Mouse (Mus musculus): Measurements from ENCODE around the gene Prss47.

Gene Prss47

DNA sequence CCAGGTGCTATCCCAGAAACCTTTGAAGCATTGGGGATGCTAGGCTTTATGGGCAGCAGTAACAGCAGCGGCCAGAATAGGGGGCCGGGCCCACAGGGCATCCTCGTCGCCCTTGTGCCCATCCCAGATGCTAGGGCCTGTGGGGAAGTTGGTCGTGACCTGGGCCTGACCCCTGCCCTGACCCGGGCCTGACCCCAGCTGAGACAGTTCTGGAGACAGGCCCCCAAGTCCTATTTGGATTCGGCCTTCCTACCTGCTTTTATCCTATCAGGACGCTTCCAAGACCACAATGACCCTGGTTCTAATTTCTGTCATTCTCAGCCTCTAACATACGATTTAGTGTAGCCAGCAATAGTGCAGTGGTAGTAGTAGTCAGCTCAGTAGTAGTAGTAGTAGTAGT, at the start of gene Prss47:
TSS of gene Prss47 (minus strand) at position 101 of the 400 bp plus-strand sequence.
- no peak for DNase-seq

DNA sequence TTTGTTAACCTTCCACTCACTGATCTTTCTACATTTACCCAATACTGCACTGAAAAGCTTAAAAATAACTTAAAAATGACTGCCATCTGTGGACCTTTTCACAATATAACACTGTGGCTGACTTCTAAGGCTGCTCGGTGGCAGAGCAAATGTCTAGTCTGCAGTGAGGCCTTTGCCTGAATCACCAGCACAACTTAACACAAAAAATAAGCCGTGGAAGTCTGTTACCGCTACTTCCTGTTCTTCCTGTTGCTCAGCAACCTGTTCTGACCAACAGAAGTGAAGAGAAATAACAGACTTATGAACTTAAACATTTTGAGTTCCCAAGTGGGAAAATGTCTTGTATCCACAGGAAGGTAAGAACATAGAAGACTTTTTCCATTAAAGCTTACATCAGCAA, 48.7 kb upstream of the Prss47 start:
- no peak for DNase-seq

DNA sequence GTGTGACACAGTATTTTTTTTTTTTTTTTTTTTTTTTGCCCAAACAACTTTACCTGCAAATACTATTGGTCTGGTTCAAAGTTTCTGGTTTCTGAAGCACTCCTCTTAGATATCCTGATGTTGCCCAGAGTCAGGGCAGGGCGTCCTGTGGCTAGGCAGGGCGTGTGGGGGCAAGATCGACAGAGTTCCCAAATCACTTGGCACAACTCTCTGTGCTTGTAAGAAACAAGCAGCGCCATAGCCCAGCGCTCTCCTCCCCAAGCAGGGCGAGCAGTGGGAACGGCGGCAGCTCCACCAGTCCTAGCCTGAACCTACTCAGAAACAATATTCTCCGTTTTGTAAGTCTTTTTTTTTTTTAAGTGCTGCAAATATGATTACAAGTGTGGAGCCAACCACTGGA, 48.1 kb upstream of the Prss47 start:
- DNase-seq, result no peak

- no peak for DNase-seq
Measured at GRCm38 (mm10) chr13:65097018-65097417, 44.5 kb upstream of the Prss47 start.

DNA sequence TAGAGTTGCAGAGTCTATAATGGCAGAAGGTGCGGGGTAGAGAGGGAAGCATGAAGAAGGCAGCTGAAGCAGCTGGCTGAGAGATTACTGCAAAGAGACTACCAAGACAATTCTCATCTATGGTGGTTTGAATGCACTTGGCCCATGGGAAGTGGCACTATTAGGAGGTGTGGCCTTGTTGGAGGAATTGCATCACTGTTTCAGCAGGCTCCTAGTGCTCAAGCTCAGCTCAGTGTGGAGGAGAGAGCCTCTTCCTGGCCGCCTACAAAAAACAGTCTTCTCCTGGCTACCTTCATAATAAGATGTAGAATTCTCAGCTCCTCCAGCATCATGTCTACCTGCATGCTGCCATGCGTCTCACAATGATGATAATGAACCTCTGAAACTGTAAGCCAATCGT, 43.4 kb upstream of the Prss47 start:
- DNase-seq, result no peak

DNA sequence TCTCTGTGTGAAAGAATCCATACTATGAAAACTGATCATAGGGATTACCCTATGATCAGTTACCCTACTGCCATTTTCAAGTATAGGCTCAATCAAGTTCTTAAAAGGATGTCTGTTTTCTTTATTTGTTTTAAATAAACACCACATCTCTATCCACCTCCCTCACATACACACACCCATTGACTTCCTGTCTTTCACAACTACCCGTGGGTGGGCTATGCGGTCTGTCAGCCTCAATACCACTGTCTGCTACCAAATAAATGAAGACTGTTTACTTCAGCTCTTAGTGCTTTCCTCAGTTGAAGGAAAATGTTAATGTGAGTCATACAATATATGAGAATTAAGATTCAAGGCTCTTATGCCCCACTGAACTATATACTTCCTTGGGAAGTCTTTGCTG, 17.4 kb upstream of the Prss47 start:
- no peak for DNase-seq

DNA sequence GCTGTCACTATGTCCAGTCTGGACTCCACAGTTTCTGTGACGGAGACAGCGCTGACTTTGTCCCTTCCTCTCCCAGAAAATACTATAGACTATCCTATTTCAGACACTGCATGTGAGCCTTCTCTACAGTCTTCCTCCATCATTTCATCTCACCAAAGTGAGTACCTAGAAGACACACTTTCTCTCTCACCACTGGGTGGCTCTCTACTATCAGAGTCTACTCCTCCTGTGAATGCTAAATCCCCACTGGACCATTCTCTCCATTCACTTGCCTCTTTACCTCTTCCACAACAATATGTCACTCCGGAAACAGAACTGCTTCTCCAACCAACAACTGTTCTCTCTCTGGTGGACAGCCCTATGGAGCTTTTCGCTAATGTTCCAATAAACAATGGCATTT, 17.5 kb downstream of the Prss47 start:
- DNase-seq, result no peak

DNA sequence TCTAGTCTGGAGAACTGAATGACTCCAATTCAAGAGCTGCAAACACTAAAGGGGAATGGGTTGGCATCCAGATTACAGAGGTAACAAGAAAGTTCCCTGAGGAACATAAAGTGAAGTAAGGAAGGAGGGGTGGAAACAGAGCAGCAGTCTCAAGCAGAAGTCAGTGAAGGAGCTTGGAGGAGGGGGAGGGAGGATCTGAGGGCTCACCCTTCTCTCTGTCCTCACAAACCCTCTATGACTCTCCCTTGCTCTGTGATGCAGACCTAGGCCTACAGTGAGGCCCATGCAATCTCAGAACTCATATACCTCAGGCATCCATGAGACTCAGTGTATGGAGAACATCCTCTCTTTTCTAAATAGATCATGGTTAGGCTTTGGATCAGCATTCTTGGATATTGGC, 19.8 kb downstream of the Prss47 start, which contains the start of gene Spata31d1c:
TSS of gene Spata31d1c (plus strand) at position 301 of the 400 bp plus-strand sequence.
- DNase-seq, result no peak

DNA sequence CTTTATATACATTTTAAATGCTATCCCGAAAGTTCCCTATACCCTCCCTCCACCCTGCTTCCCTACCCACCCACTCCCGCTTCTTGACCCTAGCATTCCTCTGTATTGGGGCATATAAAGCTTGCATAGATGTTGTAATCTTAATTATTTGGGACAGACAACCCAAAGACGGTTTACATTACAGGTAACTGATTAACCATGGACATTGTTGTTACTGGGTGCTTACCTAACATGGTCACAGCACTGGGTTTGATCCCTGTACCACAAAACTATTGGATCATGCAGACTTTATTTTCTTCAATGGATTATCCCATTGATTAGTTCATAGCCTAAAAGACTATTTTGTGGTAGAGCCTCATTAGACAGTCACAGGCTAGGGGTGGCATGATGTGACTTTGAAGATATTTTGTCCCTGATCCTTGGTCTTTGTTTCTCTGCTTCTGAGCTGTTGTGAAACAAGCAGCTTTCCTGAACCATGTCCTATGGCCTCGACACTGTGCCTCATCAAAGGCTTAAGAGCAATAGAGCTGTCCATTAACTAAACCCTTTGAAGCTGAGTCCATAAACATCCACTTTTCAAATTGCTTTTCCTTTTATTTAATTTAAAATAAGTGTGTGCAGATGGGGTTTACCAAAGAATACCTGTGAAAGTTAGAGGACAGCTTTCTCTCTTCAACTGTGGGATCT, 41.4 kb downstream of the Prss47 start:
- no peak for DNase-seq

DNA sequence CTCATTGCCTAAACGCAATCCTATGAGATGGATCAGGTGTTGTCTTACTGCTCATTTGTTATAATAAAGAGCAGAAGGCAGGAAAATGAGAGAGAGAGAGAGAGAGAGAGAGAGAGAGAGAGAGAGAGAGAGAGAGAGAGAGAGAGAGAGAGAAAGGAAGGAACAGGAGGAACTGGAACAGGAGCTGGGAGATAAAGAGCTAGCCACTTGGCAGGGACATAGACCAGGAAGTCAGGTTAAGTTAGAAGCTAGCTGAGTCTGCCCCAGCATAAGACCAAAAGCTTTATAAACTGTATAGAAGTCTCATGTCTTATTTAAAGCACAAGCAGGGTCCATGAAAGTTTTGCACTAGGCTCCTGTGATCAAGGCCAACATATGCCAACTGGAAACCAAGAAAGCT, 44.6 kb downstream of the Prss47 start:
- DNase-seq, result no peak

GRCm38 (mm10) chr13:65006760-65007159, 45.8 kb downstream of the Prss47 start:
- DNase-seq, result no peak

- no peak for DNase-seq
Measured at GRCm38 (mm10) chr13:65005414-65005813, 47.1 kb downstream of the Prss47 start.
